Mouse (Mus musculus): ENCODE measurements around the gene Slc26a5. TPM values are rescaled to one million over a fixed set of nuclear protein-coding genes. Genes with fewer than 3 reads are reported as not detected.

The Slc26a5 gene
- total and polyA plus RNA-seq, 2 experiments from 2014 or later: not detected

GRCm38 (mm10) chr5:21844676-21845075, 20.7 kb downstream of the Slc26a5 start:
- H3K9me3 ChIP-seq (replicated peaks; ENCODE audit: control insufficient read depth, low read length): no peaks in the 10 kb centered on the region
- no peak overlapping the region for H3K9ac ChIP-seq (replicated peaks; ENCODE audit: low read depth, low read length)
- H3K4me1 ChIP-seq (ENCODE audit: control insufficient read depth, insufficient read depth): no peaks in the 10 kb centered on the region
- TF ChIP-seq EP300 (IDR thresholded peaks at IDR 0.05; ENCODE audit: low read depth): no peak
- TF ChIP-seq CTCF (IDR thresholded peaks at IDR 0.05; ENCODE audit: low read depth): 0 out of 2 replicates have a peak, but pooled peaks have one; percentile 2
- no peak overlapping the region for H3K4me2 ChIP-seq (ENCODE audit: low read depth, low read length)
- H3K27ac ChIP-seq (ENCODE audit: low read depth): no peak overlapping the region
- no peaks in the 10 kb centered on the region for H3K27me3 ChIP-seq (ENCODE audit: control insufficient read depth, insufficient read depth, low read length)
- no peaks in the 10 kb centered on the region for H3K36me3 ChIP-seq (replicated peaks; ENCODE audit: control insufficient read depth, insufficient read depth, low read length)
- H3K4me3 ChIP-seq (ENCODE audit: low read depth, low read length): no peak overlapping the region
- WGBS: 60% methylated on average over 4 of the region's 4 CpGs
- no peak for DNase-seq (ENCODE audit: low spot score)
- ATAC-seq (ENCODE audit: insufficient read depth, low read depth): no peak

DNA sequence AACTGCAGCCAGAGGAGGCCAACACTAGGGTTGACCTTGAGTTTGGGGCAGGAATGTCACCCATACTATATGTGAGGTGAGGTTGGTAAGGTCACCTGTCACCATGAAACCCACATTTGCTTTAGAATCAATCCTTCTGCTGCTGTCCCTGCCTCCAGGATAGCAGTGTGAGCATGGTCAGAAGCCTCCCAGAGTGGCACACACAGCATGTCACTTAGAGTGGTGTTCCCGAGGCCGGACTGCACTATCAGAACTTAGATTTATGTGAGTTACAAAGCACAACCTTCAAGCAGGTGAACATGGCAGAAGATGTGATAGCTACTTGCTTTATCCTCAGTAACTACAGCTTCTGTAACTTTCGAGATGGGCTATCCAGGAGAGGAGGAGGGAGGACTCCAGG, 33.6 kb downstream of the Slc26a5 start:
- TF ChIP-seq EP300 (IDR thresholded peaks at IDR 0.05; ENCODE audit: low read depth) (no peak), CTCF (IDR thresholded peaks at IDR 0.05; ENCODE audit: low read depth) (no peak)
- no peak for DNase-seq (ENCODE audit: low spot score)
- 54% methylated on average over 3 of the region's 3 CpGs for WGBS

GRCm38 (mm10) chr5:21828855-21829254, 36.5 kb downstream of the Slc26a5 start:
- H3K4me2 ChIP-seq (ENCODE audit: low read depth, low read length): no peak overlapping the region
- H3K4me3 ChIP-seq (ENCODE audit: low read depth, low read length): no peak overlapping the region
- H3K27me3 ChIP-seq (ENCODE audit: control insufficient read depth, insufficient read depth, low read length): no peaks in the 10 kb centered on the region
- DNase-seq (ENCODE audit: low spot score): no peak
- H3K9me3 ChIP-seq (replicated peaks; ENCODE audit: control insufficient read depth, low read length): no peaks in the 10 kb centered on the region
- TF ChIP-seq EP300 (IDR thresholded peaks at IDR 0.05; ENCODE audit: low read depth) (no peak), CTCF (IDR thresholded peaks at IDR 0.05; ENCODE audit: low read depth) (no peak)
- 50% methylated on average over 4 of the region's 4 CpGs for WGBS
- H3K36me3 ChIP-seq (replicated peaks; ENCODE audit: control insufficient read depth, insufficient read depth, low read length): no peaks in the 10 kb centered on the region
- H3K9ac ChIP-seq (replicated peaks; ENCODE audit: low read depth, low read length): no peak overlapping the region
- H3K4me1 ChIP-seq (ENCODE audit: control insufficient read depth, insufficient read depth): no peaks in the 10 kb centered on the region
- no peak overlapping the region for H3K27ac ChIP-seq (ENCODE audit: low read depth)
- no peak for ATAC-seq (ENCODE audit: insufficient read depth, low read depth)

More for the DNA sequence above, 33.6 kb downstream of the Slc26a5 start:
- Histone ChIP-seq H3K4me1 (ENCODE audit: control insufficient read depth, insufficient read depth) (no peaks in the 10 kb centered on the region), H3K27ac (ENCODE audit: low read depth) (no peak overlapping the region), H3K9ac (replicated peaks; ENCODE audit: low read depth, low read length) (no peak overlapping the region), H3K27me3 (ENCODE audit: control insufficient read depth, insufficient read depth, low read length) (no peaks in the 10 kb centered on the region), H3K36me3 (replicated peaks; ENCODE audit: control insufficient read depth, insufficient read depth, low read length) (no peaks in the 10 kb centered on the region), H3K4me3 (ENCODE audit: low read depth, low read length) (no peak overlapping the region), H3K9me3 (replicated peaks; ENCODE audit: control insufficient read depth, low read length) (no peaks in the 10 kb centered on the region), H3K4me2 (ENCODE audit: low read depth, low read length) (no peak overlapping the region)
- no peak for ATAC-seq (ENCODE audit: insufficient read depth, low read depth)

DNA sequence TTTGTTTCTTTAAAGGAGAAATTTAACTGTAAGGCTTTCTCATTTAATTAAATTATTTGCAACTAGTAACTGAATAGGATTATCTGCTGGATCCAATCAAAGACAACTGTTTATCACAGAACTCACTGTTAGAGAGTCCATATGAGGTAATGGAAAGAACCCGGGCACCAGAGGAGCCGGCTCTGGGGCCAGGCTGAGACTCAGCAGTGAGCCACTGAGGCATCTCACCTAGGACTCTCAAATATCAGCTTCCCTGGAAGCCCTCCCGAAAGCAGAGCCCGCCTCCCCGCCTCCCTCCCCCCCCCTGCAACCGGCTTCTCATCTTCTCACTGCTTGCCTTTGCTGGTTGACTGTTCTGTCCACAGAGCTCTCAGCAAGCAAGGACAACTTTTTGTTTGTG, 37.8 kb downstream of the Slc26a5 start:
- H3K9ac ChIP-seq (replicated peaks; ENCODE audit: low read depth, low read length): no peak overlapping the region
- 11% methylated on average over 6 of the region's 6 CpGs for WGBS

DNA sequence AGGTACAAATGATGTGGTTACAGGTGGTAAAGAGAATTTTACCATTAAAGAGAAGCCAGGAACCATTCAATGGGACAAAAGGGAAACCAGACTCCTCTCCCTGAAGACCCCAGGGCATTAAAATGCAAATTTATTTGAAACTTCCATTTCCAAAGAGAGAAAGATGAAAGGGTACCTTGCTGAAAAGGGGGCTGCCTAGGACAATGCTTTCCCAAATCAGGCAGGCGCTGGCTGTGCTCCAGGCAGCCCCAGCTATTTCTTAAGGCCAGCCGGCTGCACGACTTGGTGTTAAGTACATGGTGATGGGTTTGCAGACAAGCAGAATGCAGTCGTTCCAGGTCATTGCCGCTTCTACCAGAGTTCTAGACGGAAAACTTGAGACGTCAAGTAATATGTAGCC, 39.0 kb downstream of the Slc26a5 start:
- Histone ChIP-seq H3K27ac (ENCODE audit: low read depth) (no peak overlapping the region), H3K4me3 (ENCODE audit: low read depth, low read length) (no peak overlapping the region), H3K9ac (replicated peaks; ENCODE audit: low read depth, low read length) (no peak overlapping the region), H3K4me2 (ENCODE audit: low read depth, low read length) (no peak overlapping the region), H3K9me3 (replicated peaks; ENCODE audit: control insufficient read depth, low read length) (no peaks in the 10 kb centered on the region), H3K36me3 (replicated peaks; ENCODE audit: control insufficient read depth, insufficient read depth, low read length) (no peaks in the 10 kb centered on the region), H3K4me1 (ENCODE audit: control insufficient read depth, insufficient read depth) (no peaks in the 10 kb centered on the region), H3K27me3 (ENCODE audit: control insufficient read depth, insufficient read depth, low read length) (no peaks in the 10 kb centered on the region)
- 48% methylated on average over 7 of the region's 7 CpGs for WGBS
- DNase-seq (ENCODE audit: low spot score) (no peak), ATAC-seq (ENCODE audit: insufficient read depth, low read depth) (no peak)
- TF ChIP-seq EP300 (IDR thresholded peaks at IDR 0.05; ENCODE audit: low read depth) (no peak), CTCF (IDR thresholded peaks at IDR 0.05; ENCODE audit: low read depth) (no peak)

More for the DNA sequence above, 37.8 kb downstream of the Slc26a5 start:
- Histone ChIP-seq H3K9me3 (replicated peaks; ENCODE audit: control insufficient read depth, low read length) (no peaks in the 10 kb centered on the region), H3K27ac (ENCODE audit: low read depth) (no peak overlapping the region), H3K4me1 (ENCODE audit: control insufficient read depth, insufficient read depth) (no peaks in the 10 kb centered on the region), H3K36me3 (replicated peaks; ENCODE audit: control insufficient read depth, insufficient read depth, low read length) (no peaks in the 10 kb centered on the region), H3K4me2 (ENCODE audit: low read depth, low read length) (no peak overlapping the region), H3K4me3 (ENCODE audit: low read depth, low read length) (no peak overlapping the region), H3K27me3 (ENCODE audit: control insufficient read depth, insufficient read depth, low read length) (no peaks in the 10 kb centered on the region)
- ATAC-seq (ENCODE audit: insufficient read depth, low read depth) (no peak), DNase-seq (ENCODE audit: low spot score) (no peak)
- TF ChIP-seq CTCF (IDR thresholded peaks at IDR 0.05; ENCODE audit: low read depth) (no peak), EP300 (IDR thresholded peaks at IDR 0.05; ENCODE audit: low read depth) (no peak)

DNA sequence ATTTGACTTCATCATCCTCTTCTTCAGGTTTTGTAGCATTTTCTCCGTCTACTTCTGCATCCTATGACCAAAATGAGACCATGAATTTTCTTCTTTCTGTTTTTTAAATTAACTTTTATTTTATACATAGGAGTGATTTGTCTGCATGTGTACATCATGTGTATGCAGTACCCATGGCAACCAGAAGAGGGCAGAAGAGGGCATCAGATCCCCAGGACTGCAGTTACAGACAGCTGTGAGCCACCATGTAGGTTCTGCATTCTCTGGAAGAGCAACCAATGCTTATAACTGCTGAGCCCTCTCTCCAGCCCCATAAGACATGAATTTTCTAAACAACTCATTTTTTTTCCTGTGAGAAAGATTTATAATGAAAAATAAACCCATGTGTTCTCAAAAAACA, 51.4 kb downstream of the Slc26a5 start:
- Histone ChIP-seq H3K9me3 (replicated peaks; ENCODE audit: control insufficient read depth, low read length) (no peaks in the 10 kb centered on the region), H3K4me1 (ENCODE audit: control insufficient read depth, insufficient read depth) (no peaks in the 10 kb centered on the region), H3K9ac (replicated peaks; ENCODE audit: low read depth, low read length) (no peak overlapping the region), H3K4me2 (ENCODE audit: low read depth, low read length) (no peak overlapping the region), H3K4me3 (ENCODE audit: low read depth, low read length) (no peak overlapping the region), H3K36me3 (replicated peaks; ENCODE audit: control insufficient read depth, insufficient read depth, low read length) (no peaks in the 10 kb centered on the region), H3K27me3 (ENCODE audit: control insufficient read depth, insufficient read depth, low read length) (no peaks in the 10 kb centered on the region), H3K27ac (ENCODE audit: low read depth) (no peak overlapping the region)
- ATAC-seq (ENCODE audit: insufficient read depth, low read depth) (no peak), DNase-seq (ENCODE audit: low spot score) (peak; percentile 11)
- TF ChIP-seq EP300 (IDR thresholded peaks at IDR 0.05; ENCODE audit: low read depth): no peak
- TF ChIP-seq CTCF (IDR thresholded peaks at IDR 0.05; ENCODE audit: low read depth): peak; percentile 50
- WGBS: 65% methylated on average over 1 of the region's 1 CpGs
